Mouse (Mus musculus) myocyte (in vitro differentiated cells): Measurements from ENCODE around the gene Baiap2l2. TPM values are rescaled to one million over a fixed set of nuclear protein-coding genes. Genes with fewer than 3 reads are reported as not detected.

Experiments
- H3K27me3 ChIP-seq: one replicate; pipeline ENCODE4 v1.6.1; 2011; ENCODE audit not compliant: control insufficient read depth, insufficient read depth, insufficient read length
- H3K36me3 ChIP-seq: one replicate; pipeline ENCODE4 v1.6.1; 2011; ENCODE audit not compliant: control insufficient read depth, insufficient read depth
- H3K4me2 ChIP-seq: one replicate; pipeline ENCODE4 v1.6.1; 2011; ENCODE audit warnings: low read depth, control low read depth
- H3K4me3 ChIP-seq: one replicate; pipeline ENCODE4 v1.5.1; 2011; ENCODE audit warnings: mild to moderate bottlenecking, control low read depth, moderate library complexity
- H3K79me2 ChIP-seq: one replicate; pipeline ENCODE4 v1.6.1; 2011; ENCODE audit not compliant: control insufficient read depth, insufficient read depth
- H3ac ChIP-seq: one replicate; pipeline ENCODE4 v1.6.1; 2011; ENCODE audit not compliant: control insufficient read depth, insufficient read length
- CEBPB ChIP-seq: IDR thresholded peaks from 2 replicates; pipeline ENCODE4 v1.6.1; 2011; ENCODE audit warnings: mild to moderate bottlenecking, moderate library complexity; ENCODE audit not compliant: poor library complexity, insufficient read depth, severe bottlenecking
- E2F4 ChIP-seq: IDR thresholded peaks from one replicate; pipeline ENCODE4 v1.6.1; 2011; ENCODE audit warnings: mild to moderate bottlenecking, control low read depth, moderate library complexity; ENCODE audit not compliant: insufficient read depth
- MAX ChIP-seq: IDR thresholded peaks from one replicate; pipeline ENCODE4 v1.6.1; 2011; ENCODE audit warnings: low read depth, mild to moderate bottlenecking, control low read depth
- MYOD1 ChIP-seq, 3 experiments: IDR thresholded peaks; one replicate each; pipeline ENCODE4 v1.6.1; 2011; ENCODE audit warnings: control low read depth in 2 of 3, low read depth in 2 of 3, mild to moderate bottlenecking in 2 of 3, moderate library complexity in 1 of 3; ENCODE audit not compliant: insufficient read length in 2 of 3, control insufficient read depth in 1 of 3
- MYOG ChIP-seq, 3 experiments: IDR thresholded peaks; one replicate each; pipeline ENCODE4 v1.6.1; 2011; ENCODE audit warnings: control low read depth in 2 of 3, low read depth in 2 of 3, mild to moderate bottlenecking in 2 of 3; ENCODE audit not compliant: insufficient read length in 2 of 3, control insufficient read depth in 1 of 3, insufficient read depth in 1 of 3
- POLR2A ChIP-seq: IDR thresholded peaks from one replicate; pipeline ENCODE4 v1.6.1; 2011; ENCODE audit warnings: low read depth, mild to moderate bottlenecking, control low read depth, moderate library complexity; ENCODE audit not compliant: insufficient read length
- POLR2AphosphoS2 ChIP-seq: IDR thresholded peaks from one replicate; pipeline ENCODE4 v1.6.1; 2011; ENCODE audit warnings: low read depth, control low read depth; ENCODE audit not compliant: insufficient read length
- REST ChIP-seq: IDR thresholded peaks from one replicate; pipeline ENCODE4 v1.6.1; 2011; ENCODE audit warnings: mild to moderate bottlenecking, control low read depth, moderate library complexity; ENCODE audit not compliant: insufficient read depth, insufficient read length
- SRF ChIP-seq: IDR thresholded peaks from one replicate; pipeline ENCODE4 v1.6.1; 2011; ENCODE audit warnings: low read depth; ENCODE audit not compliant: control insufficient read depth, insufficient read length
- TCF12 ChIP-seq: IDR thresholded peaks from one replicate; pipeline ENCODE4 v1.6.1; 2011; ENCODE audit warnings: mild to moderate bottlenecking, control low read depth; ENCODE audit not compliant: poor library complexity, insufficient read depth, severe bottlenecking
- TCF3 ChIP-seq: IDR thresholded peaks from one replicate; pipeline ENCODE4 v1.6.1; 2011; ENCODE audit warnings: low read depth, control low read depth; ENCODE audit not compliant: insufficient read length
- USF1 ChIP-seq: IDR thresholded peaks from one replicate; pipeline ENCODE4 v1.6.1; 2011; ENCODE audit warnings: low read depth, mild to moderate bottlenecking, control low read depth, moderate library complexity
- polyA plus RNA-seq: library from polyadenylated mRNA; unstranded; fragments of >200 nt; fragmentation: generic; extraction: Trizol; gene quantifications from one replicate; pipeline ENCODE4 v1.2.1, GENCODE M21; 2012; ENCODE audit warnings: missing spikeins

The Baiap2l2 gene
- polyA plus RNA-seq, 1 experiment, result 1.7 TPM

- no peaks in the 10 kb centered on the region for H3K36me3 ChIP-seq
- TF ChIP-seq E2F4 (no peak), MAX (no peak), MYOG (IDR thresholded peaks at IDR 0.05; ENCODE audit: control insufficient read depth in 1 of 3, insufficient read depth in 1 of 3, insufficient read length in 2 of 3, low read depth in 2 of 3) (peak; percentile 56 to 92 (median 59)), MYOD1 (IDR thresholded peaks at IDR 0.05; ENCODE audit: control insufficient read depth in 1 of 3, insufficient read length in 2 of 3, low read depth in 2 of 3) (peak in 2 of 3 experiments; percentile 55 to 80), POLR2AphosphoS2 (no peak)
- no peak overlapping the region for H3ac ChIP-seq
- H3K4me3 ChIP-seq, result no peak overlapping the region
- no peaks in the 10 kb centered on the region for H3K27me3 ChIP-seq
- H3K4me2 ChIP-seq, result peak overlapping the region; percentile 49
- no peaks in the 10 kb centered on the region for H3K79me2 ChIP-seq
These were observed 40.0 kb downstream of the Baiap2l2 start for GRCm38 (mm10) chr15:79245321-79245720.

GRCm38 (mm10) chr15:79244071-79244893 lies 41.1 kb downstream of the Baiap2l2 start:
- peak in 2 of 3 experiments; percentile 64 to 76 for TF ChIP-seq MYOD1 (IDR thresholded peaks at IDR 0.05; ENCODE audit: control insufficient read depth in 1 of 3, insufficient read length in 2 of 3, low read depth in 2 of 3)
- TF ChIP-seq TCF12, result peak; percentile 28
- no peak for TF ChIP-seq TCF3
- TF ChIP-seq USF1, result no peak
- TF ChIP-seq MYOG (IDR thresholded peaks at IDR 0.05; ENCODE audit: control insufficient read depth in 1 of 3, insufficient read depth in 1 of 3, insufficient read length in 2 of 3, low read depth in 2 of 3), result peak; percentile 68 to 92 (median 77)
- Histone ChIP-seq H3K36me3 (no peaks in the 10 kb centered on the region), H3K4me2 (peak overlapping the region; percentile 49), H3K79me2 (no peaks in the 10 kb centered on the region), H3K27me3 (no peaks in the 10 kb centered on the region), H3ac (no peak overlapping the region), H3K4me3 (no peak overlapping the region)

GRCm38 (mm10) chr15:79243234-79244042 lies 41.9 kb downstream of the Baiap2l2 start:
- H3K4me2 ChIP-seq, result peak overlapping the region; percentile 28
- H3ac ChIP-seq, result no peak overlapping the region
- no peaks in the 10 kb centered on the region for H3K36me3 ChIP-seq
- TF ChIP-seq POLR2AphosphoS2 (no peak), POLR2A (peak; percentile 42), MAX (peak; percentile 54), MYOG (IDR thresholded peaks at IDR 0.05; ENCODE audit: control insufficient read depth in 1 of 3, insufficient read depth in 1 of 3, insufficient read length in 2 of 3, low read depth in 2 of 3) (peak in 1 of 3 experiments; percentile 67), REST (no peak), SRF (peak; percentile 21), USF1 (peak; percentile 55), MYOD1 (IDR thresholded peaks at IDR 0.05; ENCODE audit: control insufficient read depth in 1 of 3, insufficient read length in 2 of 3, low read depth in 2 of 3) (peak in 1 of 3 experiments; percentile 75)
- H3K27me3 ChIP-seq, result no peaks in the 10 kb centered on the region
- no peak overlapping the region for H3K4me3 ChIP-seq
- no peaks in the 10 kb centered on the region for H3K79me2 ChIP-seq

- Histone ChIP-seq H3K4me2 (peak overlapping the region; percentile 28), H3K27me3 (no peaks in the 10 kb centered on the region), H3K4me3 (no peak overlapping the region), H3K36me3 (no peaks in the 10 kb centered on the region), H3K79me2 (no peaks in the 10 kb centered on the region), H3ac (no peak overlapping the region)
- TF ChIP-seq POLR2A (no peak), POLR2AphosphoS2 (no peak), MYOG (IDR thresholded peaks at IDR 0.05; ENCODE audit: control insufficient read depth in 1 of 3, insufficient read depth in 1 of 3, insufficient read length in 2 of 3, low read depth in 2 of 3) (peak in 2 of 3 experiments; percentile 20 to 67), MYOD1 (IDR thresholded peaks at IDR 0.05; ENCODE audit: control insufficient read depth in 1 of 3, insufficient read length in 2 of 3, low read depth in 2 of 3) (peak in 2 of 3 experiments; percentile 38 to 68)
These were observed 42.6 kb downstream of the Baiap2l2 start for GRCm38 (mm10) chr15:79242574-79243233.

GRCm38 (mm10) chr15:79238036-79238435 lies 47.3 kb downstream of the Baiap2l2 start:
- Histone ChIP-seq H3K27me3 (no peaks in the 10 kb centered on the region), H3ac (no peak overlapping the region), H3K79me2 (no peaks in the 10 kb centered on the region), H3K36me3 (no peaks in the 10 kb centered on the region), H3K4me3 (no peak overlapping the region), H3K4me2 (no peak overlapping the region)
- TF ChIP-seq MAX, result no peak
- no peak for TF ChIP-seq TCF12
- TF ChIP-seq POLR2AphosphoS2, result no peak
- TF ChIP-seq REST, result no peak
- no peak for TF ChIP-seq SRF
- no peak for TF ChIP-seq CEBPB
- no peak for TF ChIP-seq E2F4
- TF ChIP-seq POLR2A, result no peak
- no peak for TF ChIP-seq USF1
- no peak for TF ChIP-seq MYOG (IDR thresholded peaks at IDR 0.05; ENCODE audit: control insufficient read depth in 1 of 3, insufficient read depth in 1 of 3, insufficient read length in 2 of 3, low read depth in 2 of 3)
- TF ChIP-seq MYOD1 (IDR thresholded peaks at IDR 0.05; ENCODE audit: control insufficient read depth in 1 of 3, insufficient read length in 2 of 3, low read depth in 2 of 3), result no peak
- no peak for TF ChIP-seq TCF3
